Mouse (Mus musculus): Measurements from ENCODE around the gene Inpp4b. TPM values are rescaled to one million over a fixed set of nuclear protein-coding genes. Genes with fewer than 3 reads are reported as not detected.
"Not testable (repeated sequence)": the region's sequence is repeated elsewhere in the genome, so short reads cannot be mapped to it uniquely, and the experiment has no call there.

Inpp4b gene
- polyA plus RNA-seq, 1 experiment from 2014 or later = 6.2 TPM

DNA sequence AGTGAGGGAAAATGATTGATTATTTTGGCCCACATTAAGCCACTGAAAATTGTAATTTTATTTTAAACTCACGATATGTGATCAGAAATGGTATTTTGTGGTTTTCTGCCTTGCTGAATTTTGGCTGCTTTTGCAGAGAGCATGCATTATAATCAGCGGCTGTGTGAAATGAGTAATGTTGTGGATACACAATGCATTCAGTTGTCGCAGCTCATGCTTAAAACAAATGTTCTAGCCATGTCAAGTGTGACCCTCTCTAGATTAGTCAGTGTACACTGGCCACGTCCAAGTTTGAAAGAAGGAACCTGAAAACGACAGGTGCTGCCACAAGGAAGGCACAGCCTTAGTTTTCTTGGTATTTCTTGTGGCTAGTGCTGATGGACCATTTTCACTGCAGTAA lies 450.3 kb downstream of the Inpp4b start:
- 75% methylated on average over 5 of the region's 5 CpGs for WGBS
- Histone ChIP-seq H3K36me3 (ENCODE audit: control insufficient read depth, insufficient read depth, low read length) (no peaks in the 10 kb centered on the region), H3K9ac (ENCODE audit: low read length) (no peak overlapping the region), H3K4me1 (replicated peaks; ENCODE audit: control insufficient read depth, insufficient read depth, low read length) (no peaks in the 10 kb centered on the region), H3K27me3 (replicated peaks; ENCODE audit: control insufficient read depth, insufficient read depth, low read length) (no peaks in the 10 kb centered on the region), H3K4me2 (ENCODE audit: low read length) (no peak overlapping the region), H3K27ac (ENCODE audit: low read depth) (no peak overlapping the region), H3K4me3 (ENCODE audit: low read depth, low read length) (no peak overlapping the region), H3K9me3 (ENCODE audit: control insufficient read depth, low read length) (no peaks in the 10 kb centered on the region)
- no peak for DNase-seq (ENCODE audit: low spot score)
- no peak for ATAC-seq (replicated peaks; ENCODE audit: low FRiP score, low TSS enrichment, low read depth)

DNA sequence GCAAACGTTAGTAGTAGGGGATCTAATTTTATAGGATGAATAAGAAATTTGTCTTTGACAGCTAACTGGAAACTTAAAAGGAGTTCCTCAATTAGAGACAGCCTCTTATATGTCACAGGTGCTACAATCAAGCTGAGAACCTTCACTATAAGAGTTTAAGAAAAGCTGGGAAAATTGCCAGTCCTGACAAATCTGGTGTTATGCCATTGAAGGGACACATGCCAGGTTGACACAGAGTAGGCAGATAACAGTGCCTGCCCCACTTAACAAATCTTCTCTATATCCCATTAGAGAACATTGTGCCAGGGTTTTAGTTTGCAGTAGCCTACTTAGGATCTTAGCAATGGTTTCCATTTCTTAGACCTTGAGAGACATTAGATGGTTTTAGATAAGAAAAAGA lies 456.1 kb downstream of the Inpp4b start:
- no peak overlapping the region for H3K4me2 ChIP-seq (ENCODE audit: low read length)
- no peak overlapping the region for H3K9ac ChIP-seq (ENCODE audit: low read length)
- H3K9me3 ChIP-seq (ENCODE audit: control insufficient read depth, low read length) = no peaks in the 10 kb centered on the region
- H3K36me3 ChIP-seq (ENCODE audit: control insufficient read depth, insufficient read depth, low read length) = no peaks in the 10 kb centered on the region
- H3K27ac ChIP-seq (ENCODE audit: low read depth) = no peak overlapping the region
- DNase-seq (ENCODE audit: low spot score) (no peak), ATAC-seq (replicated peaks; ENCODE audit: low FRiP score, low TSS enrichment, low read depth) (no peak)
- H3K4me3 ChIP-seq (ENCODE audit: low read depth, low read length) = no peak overlapping the region
- 68% methylated on average over 1 of the region's 1 CpGs for WGBS
- no peaks in the 10 kb centered on the region for H3K4me1 ChIP-seq (replicated peaks; ENCODE audit: control insufficient read depth, insufficient read depth, low read length)
- H3K27me3 ChIP-seq (replicated peaks; ENCODE audit: control insufficient read depth, insufficient read depth, low read length) = no peaks in the 10 kb centered on the region

DNA sequence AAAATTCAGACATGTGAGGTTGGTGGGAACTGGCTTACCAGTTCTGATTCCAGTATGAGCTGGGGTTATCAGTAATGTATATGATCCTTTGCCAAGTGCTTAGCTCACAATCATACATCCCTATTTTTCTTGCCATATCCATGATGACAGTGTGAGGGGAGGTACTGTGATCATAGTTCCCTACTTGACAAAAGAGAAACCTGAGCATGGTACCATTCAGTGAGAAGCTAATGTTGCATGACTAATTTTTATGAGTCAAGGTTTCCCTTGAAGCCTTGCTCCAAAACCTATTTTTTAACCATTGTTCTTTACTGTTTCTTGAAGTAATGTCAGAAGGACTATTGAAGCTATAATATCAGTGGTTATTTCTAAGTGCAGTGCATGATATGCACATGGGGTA lies 458.4 kb downstream of the Inpp4b start:
- Histone ChIP-seq H3K9ac (ENCODE audit: low read length) (no peak overlapping the region), H3K4me2 (ENCODE audit: low read length) (no peak overlapping the region), H3K4me1 (replicated peaks; ENCODE audit: control insufficient read depth, insufficient read depth, low read length) (no peaks in the 10 kb centered on the region), H3K27me3 (replicated peaks; ENCODE audit: control insufficient read depth, insufficient read depth, low read length) (no peaks in the 10 kb centered on the region), H3K9me3 (ENCODE audit: control insufficient read depth, low read length) (no peaks in the 10 kb centered on the region), H3K36me3 (ENCODE audit: control insufficient read depth, insufficient read depth, low read length) (no peaks in the 10 kb centered on the region), H3K4me3 (ENCODE audit: low read depth, low read length) (no peak overlapping the region), H3K27ac (ENCODE audit: low read depth) (no peak overlapping the region)
- DNase-seq (ENCODE audit: low spot score) = no peak
- no peak for ATAC-seq (replicated peaks; ENCODE audit: low FRiP score, low TSS enrichment, low read depth)

DNA sequence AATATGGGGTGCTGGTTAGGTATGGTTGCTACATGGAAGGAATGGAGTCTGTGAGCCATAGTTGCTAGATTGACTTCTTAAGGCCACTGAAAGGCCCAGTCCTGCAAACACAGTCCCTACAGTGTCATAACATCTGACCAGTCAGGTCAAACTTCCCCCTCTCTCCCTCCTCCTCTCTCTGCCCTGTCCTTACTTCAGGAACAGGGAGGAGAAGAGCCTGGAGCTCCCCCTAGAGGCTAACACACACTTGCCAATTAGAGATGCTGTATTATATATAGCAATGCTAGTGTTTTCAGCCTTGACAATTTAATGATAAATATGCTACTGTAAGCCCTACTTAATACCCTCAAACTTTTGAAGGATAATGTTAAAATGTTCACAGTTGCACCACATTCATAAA lies 464.4 kb downstream of the Inpp4b start:
- Histone ChIP-seq H3K9me3 (ENCODE audit: control insufficient read depth, low read length) (no peaks in the 10 kb centered on the region), H3K27ac (ENCODE audit: low read depth) (no peak overlapping the region), H3K4me3 (ENCODE audit: low read depth, low read length) (no peak overlapping the region), H3K4me1 (replicated peaks; ENCODE audit: control insufficient read depth, insufficient read depth, low read length) (no peaks in the 10 kb centered on the region), H3K9ac (ENCODE audit: low read length) (no peak overlapping the region), H3K27me3 (replicated peaks; ENCODE audit: control insufficient read depth, insufficient read depth, low read length) (no peaks in the 10 kb centered on the region), H3K4me2 (ENCODE audit: low read length) (no peak overlapping the region), H3K36me3 (ENCODE audit: control insufficient read depth, insufficient read depth, low read length) (no peaks in the 10 kb centered on the region)
- DNase-seq (ENCODE audit: low spot score) (peak; percentile 67), ATAC-seq (replicated peaks; ENCODE audit: low FRiP score, low TSS enrichment, low read depth) (peak; percentile 62; the same call in 1 of the 2 replicates)

DNA sequence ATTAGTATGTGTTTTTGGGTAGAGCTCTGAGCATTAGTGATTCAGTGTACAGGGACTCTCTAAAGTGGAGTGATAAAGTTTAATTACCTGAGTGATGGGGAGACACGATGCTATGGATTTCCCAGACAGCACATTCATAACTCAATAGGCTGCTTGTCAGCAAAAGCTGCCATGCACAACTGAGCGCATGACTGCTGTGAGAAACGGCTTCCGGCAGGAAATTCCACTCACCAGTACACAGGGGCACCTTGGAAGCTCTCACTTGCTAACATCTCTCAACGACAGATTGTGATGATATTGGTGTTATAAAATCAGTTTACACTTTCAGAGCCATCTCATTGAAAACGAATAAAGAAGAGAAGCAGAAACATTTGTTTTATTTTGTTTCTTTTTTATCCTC lies 465.2 kb downstream of the Inpp4b start:
- 53% methylated on average over 6 of the region's 6 CpGs for WGBS
- H3K4me3 ChIP-seq (ENCODE audit: low read depth, low read length) = no peak overlapping the region
- DNase-seq (ENCODE audit: low spot score) (no peak), ATAC-seq (replicated peaks; ENCODE audit: low FRiP score, low TSS enrichment, low read depth) (no peak)
- H3K4me1 ChIP-seq (replicated peaks; ENCODE audit: control insufficient read depth, insufficient read depth, low read length) = 0 out of 2 replicates have a peak, but pooled peaks cover 7% of the 10 kb centered on the region
- H3K36me3 ChIP-seq (ENCODE audit: control insufficient read depth, insufficient read depth, low read length) = no peaks in the 10 kb centered on the region
- no peak overlapping the region for H3K9ac ChIP-seq (ENCODE audit: low read length)
- no peak overlapping the region for H3K4me2 ChIP-seq (ENCODE audit: low read length)
- H3K27ac ChIP-seq (ENCODE audit: low read depth) = no peak overlapping the region
- H3K9me3 ChIP-seq (ENCODE audit: control insufficient read depth, low read length) = no peaks in the 10 kb centered on the region
- no peaks in the 10 kb centered on the region for H3K27me3 ChIP-seq (replicated peaks; ENCODE audit: control insufficient read depth, insufficient read depth, low read length)

DNA sequence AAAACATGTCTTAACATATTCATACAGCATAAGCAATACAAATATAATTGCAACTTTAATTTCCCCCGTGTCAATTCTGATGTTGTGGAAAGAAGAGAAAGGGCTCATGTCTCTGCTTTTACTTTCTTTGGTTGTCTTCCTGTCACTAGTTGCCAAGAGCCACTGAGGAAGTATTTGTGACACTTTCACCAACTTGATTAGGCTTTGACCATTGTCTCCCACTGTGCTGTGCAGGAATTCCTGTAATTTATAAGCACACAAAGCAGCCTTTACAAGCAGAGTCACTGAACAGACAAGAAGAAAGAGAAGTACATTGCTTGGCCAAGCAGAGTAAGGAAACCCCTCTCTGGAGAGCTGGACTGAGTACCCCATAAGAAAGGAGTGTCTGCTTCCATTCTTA lies 466.1 kb downstream of the Inpp4b start:
- ATAC-seq (replicated peaks; ENCODE audit: low FRiP score, low TSS enrichment, low read depth) = no peak
- no peak overlapping the region for H3K4me3 ChIP-seq (ENCODE audit: low read depth, low read length)
- no peak overlapping the region for H3K4me2 ChIP-seq (ENCODE audit: low read length)
- no peaks in the 10 kb centered on the region for H3K36me3 ChIP-seq (ENCODE audit: control insufficient read depth, insufficient read depth, low read length)
- H3K4me1 ChIP-seq (replicated peaks; ENCODE audit: control insufficient read depth, insufficient read depth, low read length) = 0 out of 2 replicates have a peak, but pooled peaks cover 9% of the 10 kb centered on the region
- 72% methylated on average over 1 of the region's 1 CpGs for WGBS
- H3K27ac ChIP-seq (ENCODE audit: low read depth) = no peak overlapping the region
- no peak overlapping the region for H3K9ac ChIP-seq (ENCODE audit: low read length)
- H3K27me3 ChIP-seq (replicated peaks; ENCODE audit: control insufficient read depth, insufficient read depth, low read length) = no peaks in the 10 kb centered on the region
- no peaks in the 10 kb centered on the region for H3K9me3 ChIP-seq (ENCODE audit: control insufficient read depth, low read length)
- DNase-seq (ENCODE audit: low spot score) = no peak

DNA sequence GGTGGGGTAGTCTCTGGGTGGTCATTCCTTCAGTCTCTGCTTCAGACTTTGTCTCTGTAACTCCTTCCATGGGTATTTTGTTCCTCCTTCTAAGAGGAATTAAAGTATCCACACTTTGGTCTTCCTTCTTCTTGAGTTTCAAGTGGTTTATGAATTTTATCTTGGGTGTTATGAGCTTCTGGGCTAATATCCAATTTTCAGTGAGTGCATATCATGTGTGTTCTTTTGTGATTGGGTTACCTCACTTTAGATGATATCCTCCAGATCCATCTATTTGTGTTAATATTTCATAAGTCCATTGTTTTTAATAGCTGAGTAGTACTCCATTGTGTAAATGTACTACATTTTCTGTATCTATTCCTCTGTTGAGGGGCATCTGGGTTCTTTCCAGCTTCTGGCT lies 467.1 kb downstream of the Inpp4b start:
- H3K27me3 ChIP-seq (replicated peaks; ENCODE audit: control insufficient read depth, insufficient read depth, low read length); H3K36me3 ChIP-seq (ENCODE audit: control insufficient read depth, insufficient read depth, low read length); H3K4me2 ChIP-seq (ENCODE audit: low read length); H3K27ac ChIP-seq (ENCODE audit: low read depth); DNase-seq (ENCODE audit: low spot score); ATAC-seq (replicated peaks; ENCODE audit: low FRiP score, low TSS enrichment, low read depth); H3K9ac ChIP-seq (ENCODE audit: low read length); H3K4me1 ChIP-seq (replicated peaks; ENCODE audit: control insufficient read depth, insufficient read depth, low read length); H3K4me3 ChIP-seq (ENCODE audit: low read depth, low read length); H3K9me3 ChIP-seq (ENCODE audit: control insufficient read depth, low read length): not testable (repeated sequence)

DNA sequence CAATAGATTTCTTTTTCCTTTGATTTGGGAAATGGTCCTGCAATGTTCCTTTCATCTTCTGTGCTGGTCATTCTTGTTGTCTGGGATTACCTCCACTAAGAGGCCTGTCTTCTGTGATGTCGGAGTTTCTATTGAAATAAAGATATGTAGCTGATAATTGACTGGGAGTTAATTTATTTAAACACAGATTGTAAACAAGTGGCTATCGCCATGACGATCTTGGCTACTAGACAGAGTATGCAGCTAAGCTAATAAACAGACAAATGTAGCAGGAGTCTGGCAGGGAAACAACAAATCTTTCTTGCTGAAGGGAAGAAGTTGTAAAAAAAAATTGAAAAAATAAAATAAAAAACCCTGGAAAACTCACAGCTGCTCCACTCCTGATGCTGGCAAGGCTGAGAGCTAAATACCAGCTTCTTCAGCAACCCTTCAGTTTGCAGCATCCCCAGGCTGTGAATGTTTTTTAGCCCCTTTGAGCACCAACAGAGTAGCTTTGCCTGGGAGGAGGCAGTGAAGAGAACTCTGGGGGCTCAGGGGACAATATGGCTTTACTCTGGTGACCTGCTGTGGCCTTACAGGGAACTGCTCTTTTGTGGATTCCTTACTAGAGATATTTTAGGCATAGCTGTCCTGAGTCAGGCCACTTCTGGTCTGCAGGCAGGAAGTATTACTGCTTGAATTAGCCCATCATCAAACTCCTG lies 469.8 kb downstream of the Inpp4b start:
- Histone ChIP-seq H3K27ac (ENCODE audit: low read depth) (0 out of 2 replicates have a peak overlapping the region, but pooled peaks have one; percentile 4), H3K9ac (ENCODE audit: low read length) (no peak overlapping the region), H3K4me2 (ENCODE audit: low read length) (no peak overlapping the region), H3K36me3 (ENCODE audit: control insufficient read depth, insufficient read depth, low read length) (no peaks in the 10 kb centered on the region), H3K27me3 (replicated peaks; ENCODE audit: control insufficient read depth, insufficient read depth, low read length) (no peaks in the 10 kb centered on the region), H3K9me3 (ENCODE audit: control insufficient read depth, low read length) (no peaks in the 10 kb centered on the region), H3K4me1 (replicated peaks; ENCODE audit: control insufficient read depth, insufficient read depth, low read length) (0 out of 2 replicates have a peak, but pooled peaks cover 9% of the 10 kb centered on the region), H3K4me3 (ENCODE audit: low read depth, low read length) (no peak overlapping the region)
- WGBS = 18% methylated on average over 3 of the region's 3 CpGs
- ATAC-seq (replicated peaks; ENCODE audit: low FRiP score, low TSS enrichment, low read depth) (no peak), DNase-seq (ENCODE audit: low spot score) (peak; percentile 51)

DNA sequence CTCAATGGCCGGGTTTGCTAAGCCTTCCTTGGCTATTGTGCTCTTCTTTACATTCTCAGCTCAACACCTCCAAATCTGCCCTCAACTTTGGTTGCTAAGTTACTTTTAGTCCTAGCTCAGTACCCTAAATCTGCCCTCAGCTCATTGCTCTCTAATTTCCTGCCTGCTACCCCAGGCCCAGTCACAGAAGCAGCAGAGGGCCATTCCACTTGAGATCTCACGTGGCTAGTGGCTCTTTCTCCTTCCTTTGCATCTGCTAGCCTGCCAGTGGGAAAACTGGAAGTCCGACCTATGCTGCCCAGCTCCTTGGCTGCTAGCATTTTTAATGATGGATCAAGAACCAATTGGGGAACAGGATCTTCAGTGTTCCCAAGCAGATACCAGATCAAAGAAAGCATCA lies 472.4 kb downstream of the Inpp4b start:
- ATAC-seq (replicated peaks; ENCODE audit: low FRiP score, low TSS enrichment, low read depth) (no peak), DNase-seq (ENCODE audit: low spot score) (no peak)
- Histone ChIP-seq H3K36me3 (ENCODE audit: control insufficient read depth, insufficient read depth, low read length) (no peaks in the 10 kb centered on the region), H3K4me1 (replicated peaks; ENCODE audit: control insufficient read depth, insufficient read depth, low read length) (0 out of 2 replicates have a peak, but pooled peaks cover 9% of the 10 kb centered on the region), H3K27ac (ENCODE audit: low read depth) (no peak overlapping the region), H3K4me3 (ENCODE audit: low read depth, low read length) (no peak overlapping the region), H3K27me3 (replicated peaks; ENCODE audit: control insufficient read depth, insufficient read depth, low read length) (no peaks in the 10 kb centered on the region), H3K9ac (ENCODE audit: low read length) (no peak overlapping the region), H3K9me3 (ENCODE audit: control insufficient read depth, low read length) (no peaks in the 10 kb centered on the region), H3K4me2 (ENCODE audit: low read length) (no peak overlapping the region)
- WGBS = 52% methylated on average over 3 of the region's 3 CpGs

All from intestine, embryonic 14.5 days (tissue).